ENCODE assay signal across 26 mouse cellular contexts in genomic region chr5:53405929-53406328, GRCm38 (mm10).
DNase-seq lines count a peak whose midpoint lies in the region; ATAC-seq and TF ChIP-seq lines count a peak whose summit lies in the region.
"Had no signal": no experiment of that assay in that cellular context is flagged by ENCODE, and none has a peak within 500 bp of the region (broad histone marks: within the 10 kb centered on the region; RNA-seq: fewer than 3 reads in every experiment).

No protein-coding gene starts in this region.

- H3K4me2 ChIP-seq in forebrain, embryonic 11.5 days (ENCODE audit: low read depth, low read length, severe bottlenecking), result no peak overlapping the region
- H3K4me2 ChIP-seq in forebrain, embryonic 12.5 days, result no peak overlapping the region
- H3K4me2 ChIP-seq in forebrain, embryonic 14.5 days (ENCODE audit: low read length), result no peak overlapping the region
- H3K4me2 ChIP-seq: embryonic facial prominence, embryonic 13.5 days; embryonic facial prominence, embryonic 15.5 days had no signal

- H3K9me3 ChIP-seq in forebrain, embryonic 11.5 days (ENCODE audit: control insufficient read depth, low read length), result no peaks in the 10 kb centered on the region
- H3K9me3 ChIP-seq in forebrain, embryonic 12.5 days, result no peaks in the 10 kb centered on the region
- no peaks in the 10 kb centered on the region for H3K9me3 ChIP-seq in forebrain, embryonic 14.5 days (replicated peaks; ENCODE audit: control insufficient read depth, low read length)
- H3K9me3 ChIP-seq in forebrain, embryonic 10.5 days, result no peaks in the 10 kb centered on the region
- H3K9me3 ChIP-seq: embryonic facial prominence, embryonic 13.5 days; embryonic facial prominence, embryonic 15.5 days; G1E had no signal

- no peaks in the 10 kb centered on the region for H3K4me1 ChIP-seq in forebrain, embryonic 11.5 days (replicated peaks; ENCODE audit: control insufficient read depth, insufficient read depth, low read length)
- no peaks in the 10 kb centered on the region for H3K4me1 ChIP-seq in forebrain, embryonic 12.5 days
- no peaks in the 10 kb centered on the region for H3K4me1 ChIP-seq in forebrain, embryonic 14.5 days (ENCODE audit: control insufficient read depth, insufficient read depth, low read length)
- peaks cover 7% of the 10 kb centered on the region for H3K4me1 ChIP-seq in forebrain, embryonic 10.5 days
- H3K4me1 ChIP-seq: embryonic facial prominence, embryonic 13.5 days; embryonic facial prominence, embryonic 15.5 days had no signal

- peak; percentile 51 for ATAC-seq in forebrain, embryonic 11.5 days (replicated peaks; ENCODE audit: low FRiP score)
- ATAC-seq in forebrain, embryonic 12.5 days (ENCODE audit: low FRiP score), result no peak; the same call in 1 of the 2 replicates
- peak; percentile 54; the same call in 1 of the 2 replicates for ATAC-seq in forebrain, embryonic 14.5 days
- ATAC-seq: activated CD4-positive, CD25-positive, alpha-beta regulatory T cell, adult 4 months; CD4-positive, CD25-positive, alpha-beta regulatory T cell, adult 4 months; Patski had no signal

- H3K9ac ChIP-seq in forebrain, embryonic 11.5 days (ENCODE audit: low read length), result no peak overlapping the region
- no peak overlapping the region for H3K9ac ChIP-seq in forebrain, embryonic 12.5 days
- H3K9ac ChIP-seq in forebrain, embryonic 14.5 days (ENCODE audit: low read length), result no peak overlapping the region
- H3K9ac ChIP-seq: embryonic facial prominence, embryonic 13.5 days; embryonic facial prominence, embryonic 15.5 days had no signal

- no peaks in the 10 kb centered on the region for H3K79me2 ChIP-seq in macrophage (ENCODE audit: inconsistent target)

- DNase-seq in forebrain, embryonic 11.5 days (ENCODE audit: low spot score), result no peak
- DNase-seq in forebrain, embryonic 14.5 days (ENCODE audit: low spot score), result peak; percentile 42
- no peak for DNase-seq in forebrain, embryonic 10.5 days (ENCODE audit: extremely low spot score, low spot score)
- DNase-seq in brain, embryonic 14.5 days (ENCODE audit: low read depth), result peak; percentile 61
- no peak for DNase-seq in urinary bladder, postnatal 10 days (ENCODE audit: low spot score)
- DNase-seq: adrenal gland, adult 8-10 months; adrenal gland, postnatal 14 days; adrenal gland, postnatal 36 days; B cell, adult 2 months; cerebellum, adult 11 months; cerebellum, adult 18-20 months; cerebellum, adult 8-10 months; cerebellum, adult 9-11 months; cerebellum, postnatal 14 days; cerebellum, postnatal 36 days; embryo, embryonic 11 days had no signal

- no peak for TF ChIP-seq CTCF in brain, embryonic 14.5 days (IDR thresholded peaks at IDR 0.05; ENCODE audit: borderline replicate concordance, extremely low read depth, insufficient read depth, insufficient read length)

- 70% methylated on average over 5 of the region's 5 CpGs for WGBS in forebrain, embryonic 11.5 days
- 59% methylated on average over 5 of the region's 5 CpGs for WGBS in forebrain, embryonic 12.5 days
- WGBS in forebrain, embryonic 14.5 days, result 43% methylated on average over 5 of the region's 5 CpGs
- WGBS in forebrain, embryonic 10.5 days, result 83% methylated on average over 5 of the region's 5 CpGs
- 94% methylated on average over 5 of the region's 5 CpGs for WGBS in macrophage (ENCODE audit: missing documents)

- H3K27me3 ChIP-seq in forebrain, embryonic 11.5 days (ENCODE audit: control insufficient read depth, insufficient read depth, low read length), result no peaks in the 10 kb centered on the region
- no peaks in the 10 kb centered on the region for H3K27me3 ChIP-seq in forebrain, embryonic 12.5 days
- H3K27me3 ChIP-seq in forebrain, embryonic 14.5 days (replicated peaks; ENCODE audit: control insufficient read depth, insufficient read depth, low read length), result no peaks in the 10 kb centered on the region
- H3K27me3 ChIP-seq in forebrain, embryonic 10.5 days (ENCODE audit: poor library complexity, severe bottlenecking), result no peaks in the 10 kb centered on the region
- H3K27me3 ChIP-seq: CH12.LX; embryonic facial prominence, embryonic 13.5 days; embryonic facial prominence, embryonic 15.5 days; Patski had no signal

- H3K27ac ChIP-seq in forebrain, embryonic 11.5 days (ENCODE audit: low read depth, low read length), result no peak overlapping the region
- H3K27ac ChIP-seq in forebrain, embryonic 12.5 days, result no peak overlapping the region
- H3K27ac ChIP-seq in forebrain, embryonic 14.5 days (ENCODE audit: low read depth, low read length), result no peak overlapping the region
- no peak overlapping the region for H3K27ac ChIP-seq in forebrain, embryonic 10.5 days
- H3K27ac ChIP-seq in macrophage, result peak overlapping the region; percentile 99
- H3K27ac ChIP-seq: embryonic facial prominence, embryonic 13.5 days; embryonic facial prominence, embryonic 15.5 days had no signal

- no peaks in the 10 kb centered on the region for H3K36me3 ChIP-seq in forebrain, embryonic 11.5 days (ENCODE audit: control insufficient read depth, insufficient read depth, low read length)
- no peaks in the 10 kb centered on the region for H3K36me3 ChIP-seq in forebrain, embryonic 12.5 days (replicated peaks)
- H3K36me3 ChIP-seq in forebrain, embryonic 14.5 days (ENCODE audit: control insufficient read depth, insufficient read depth, low read length), result no peaks in the 10 kb centered on the region
- H3K36me3 ChIP-seq in forebrain, embryonic 10.5 days (replicated peaks), result no peaks in the 10 kb centered on the region
- H3K36me3 ChIP-seq in macrophage (ENCODE audit: inconsistent target), result no peaks in the 10 kb centered on the region
- H3K36me3 ChIP-seq: embryonic facial prominence, embryonic 13.5 days; embryonic facial prominence, embryonic 15.5 days; G1E had no signal

- no peak overlapping the region for H3K4me3 ChIP-seq in forebrain, embryonic 11.5 days (ENCODE audit: low read depth, low read length)
- no peak overlapping the region for H3K4me3 ChIP-seq in forebrain, embryonic 12.5 days (replicated peaks)
- H3K4me3 ChIP-seq in forebrain, embryonic 14.5 days (ENCODE audit: low read depth, low read length), result no peak overlapping the region
- no peak overlapping the region for H3K4me3 ChIP-seq in forebrain, embryonic 10.5 days
- no peak overlapping the region for H3K4me3 ChIP-seq in macrophage (ENCODE audit: inconsistent target)
- H3K4me3 ChIP-seq: embryonic facial prominence, embryonic 13.5 days; embryonic facial prominence, embryonic 15.5 days; erythroblast, embryonic 14.5 days had no signal

- no peak for TF ChIP-seq POLR2A in brain, embryonic 14.5 days (IDR thresholded peaks at IDR 0.05; ENCODE audit: borderline replicate concordance, extremely low read depth, insufficient read depth, insufficient read length, poor library complexity, severe bottlenecking)

Comparison
In these comparisons a context has a peak if more than half of its experiments do, and no peak if none do; other contexts are left out.
1. DNase-seq: peak in forebrain, embryonic 14.5 days (single experiment) and brain, embryonic 14.5 days (single experiment); none in forebrain, embryonic 11.5 days (single experiment), forebrain, embryonic 10.5 days (single experiment) and urinary bladder, postnatal 10 days (single experiment).